Mouse (Mus musculus) liver, embryonic 15.5 days (tissue): ENCODE measurements around the gene Hspa1b. TPM values are rescaled to one million over a fixed set of nuclear protein-coding genes. Genes with fewer than 3 reads are reported as not detected.
"Not testable (repeated sequence)": the region's sequence is repeated elsewhere in the genome, so short reads cannot be mapped to it uniquely, and the experiment has no call there.

Source experiments
- ATAC-seq: fragments of 200-750 bp; cut with Nextera tagmentation; 2 replicates; pipeline ENCODE4 v1.8.0; 2017; ENCODE audit warnings: moderate number of reproducible peaks, mild to moderate bottlenecking, moderate library complexity; ENCODE audit not compliant: insufficient read depth
- H3K27ac ChIP-seq: fragments of 300-500 bp; sonication (generic); replicated peaks from 2 replicates; pipeline ENCODE4 v1.5.1; 2015; ENCODE audit warnings: mild to moderate bottlenecking, inconsistent platforms
- H3K27me3 ChIP-seq: fragments of 300-500 bp; sonication (generic); 2 replicates; pipeline ENCODE4 v1.6.1; 2015; ENCODE audit warnings: mild to moderate bottlenecking, inconsistent platforms
- H3K36me3 ChIP-seq: fragments of 300-500 bp; sonication (generic); replicated peaks from 2 replicates; pipeline ENCODE4 v1.6.1; 2015; ENCODE audit warnings: moderate library complexity, mild to moderate bottlenecking, inconsistent platforms
- H3K4me1 ChIP-seq: fragments of 300-500 bp; sonication (generic); replicated peaks from 2 replicates; pipeline ENCODE4 v1.6.1; 2015; ENCODE audit warnings: inconsistent platforms
- H3K4me2 ChIP-seq: fragments of 300-500 bp; sonication (generic); 2 replicates; pipeline ENCODE4 v1.6.1; 2015; ENCODE audit warnings: moderate library complexity, mild to moderate bottlenecking, inconsistent platforms
- H3K4me3 ChIP-seq: fragments of 300-500 bp; sonication (generic); replicated peaks from 2 replicates; pipeline ENCODE4 v1.5.1; 2015; ENCODE audit warnings: mild to moderate bottlenecking, inconsistent platforms
- H3K9ac ChIP-seq: fragments of 300-500 bp; sonication (generic); 2 replicates; pipeline ENCODE4 v1.6.1; 2015; ENCODE audit warnings: moderate library complexity, mild to moderate bottlenecking, inconsistent platforms
- H3K9me3 ChIP-seq: fragments of 300-500 bp; sonication (generic); replicated peaks from 2 replicates; pipeline ENCODE4 v1.6.1; 2016; ENCODE audit warnings: inconsistent platforms
- WGBS: fragments of 180-500 bp; shearing (Covaris S2); methylation state at CpG from one replicate; pipeline ENCODE4 v1.1.7; 2015; ENCODE audit warnings: mixed read lengths; ENCODE audit not compliant: insufficient replicate concordance; 5-methylcytosine and 5-hydroxymethylcytosine counted together
- polyA plus RNA-seq: library from polyadenylated mRNA; unstranded; fragments of >200 nt; fragmentation: Nextera tagmentation; extraction: Ambion mirVana; gene quantifications from 2 replicates; pipeline ENCODE4 v1.2.1, GENCODE M21; 2015

Hspa1b gene
- 0.06 and 0.14 TPM in 2 replicates for polyA plus RNA-seq

GRCm38 (mm10) chr17:34959130-34959778, at the start of gene Hspa1b:
Gene Hspa1b (minus strand): TSS chr17:34959238.
- not testable (repeated sequence) for H3K9me3 ChIP-seq, H3K36me3 ChIP-seq
- Histone ChIP-seq H3K9ac (peak within 1 kb of the TSS; percentile 67), H3K27ac (peak within 1 kb of the TSS; percentile 81), H3K4me3 (peak within 1 kb of the TSS; percentile 62), H3K4me1 (peaks cover 12% of the 10 kb centered on the region), H3K27me3 (peaks cover 78% of the 10 kb centered on the region), H3K4me2 (peak within 1 kb of the TSS; percentile 91)
- under 1% methylated on average over 32 of the region's 32 CpGs for WGBS
- ATAC-seq = peak; percentile 81

- Histone ChIP-seq H3K36me3 (peaks cover 85% of the 10 kb centered on the region), H3K9ac (no peak overlapping the region), H3K9me3 (no peaks in the 10 kb centered on the region), H3K27ac (no peak overlapping the region), H3K4me1 (peaks cover 25% of the 10 kb centered on the region), H3K4me3 (no peak overlapping the region), H3K27me3 (no peaks in the 10 kb centered on the region), H3K4me2 (no peak overlapping the region)
- WGBS = 81% methylated on average over 7 of the region's 7 CpGs
- no peak for ATAC-seq
Observed at GRCm38 (mm10) chr17:35007387-35007991, 48.5 kb upstream of the Hspa1b start.

- not testable (repeated sequence) for H3K27me3 ChIP-seq, H3K4me3 ChIP-seq, ATAC-seq, H3K9me3 ChIP-seq, H3K9ac ChIP-seq, H3K4me2 ChIP-seq, H3K27ac ChIP-seq
- Histone ChIP-seq H3K4me1 (peaks cover 36% of the 10 kb centered on the region), H3K36me3 (peaks cover 69% of the 10 kb centered on the region)
- WGBS = 88% methylated on average over 5 of the region's 5 CpGs
Observed at GRCm38 (mm10) chr17:35005902-35006301, 46.9 kb upstream of the Hspa1b start.

- Histone ChIP-seq H3K9me3 (no peaks in the 10 kb centered on the region), H3K4me2 (no peak overlapping the region), H3K27ac (no peak overlapping the region; the same call in 1 of the 2 replicates), H3K27me3 (no peaks in the 10 kb centered on the region), H3K4me3 (no peak overlapping the region), H3K9ac (no peak overlapping the region), H3K36me3 (peaks cover 61% of the 10 kb centered on the region), H3K4me1 (peaks cover 36% of the 10 kb centered on the region)
- 88% methylated on average over 10 of the region's 10 CpGs for WGBS
- ATAC-seq = no peak
Observed at GRCm38 (mm10) chr17:35005158-35005557, 46.1 kb upstream of the Hspa1b start.

- Histone ChIP-seq H3K4me2 (peak overlapping the region; percentile 95), H3K9ac (no peak overlapping the region; the same call in 1 of the 2 replicates), H3K4me1 (peaks cover 44% of the 10 kb centered on the region), H3K27ac (no peak overlapping the region), H3K36me3 (peaks cover 53% of the 10 kb centered on the region), H3K9me3 (no peaks in the 10 kb centered on the region), H3K4me3 (no peak overlapping the region), H3K27me3 (no peaks in the 10 kb centered on the region)
- WGBS = 88% methylated on average over 17 of the region's 17 CpGs
- ATAC-seq = no peak
Observed at GRCm38 (mm10) chr17:35004075-35004717, 45.2 kb upstream of the Hspa1b start.

- H3K36me3 ChIP-seq = peaks cover 53% of the 10 kb centered on the region
- H3K9me3 ChIP-seq = no peaks in the 10 kb centered on the region
- ATAC-seq = no peak
- 33% methylated on average over 9 of the region's 9 CpGs for WGBS
- H3K9ac ChIP-seq = peak overlapping the region; percentile 94
- no peaks in the 10 kb centered on the region for H3K27me3 ChIP-seq
- peak overlapping the region; percentile 77 for H3K4me3 ChIP-seq
- peak overlapping the region; percentile 97 for H3K27ac ChIP-seq
- H3K4me2 ChIP-seq = peak overlapping the region; percentile 95
- H3K4me1 ChIP-seq = peaks cover 54% of the 10 kb centered on the region
Observed at GRCm38 (mm10) chr17:35003022-35003838, 44.2 kb upstream of the Hspa1b start.

GRCm38 (mm10) chr17:35002153-35002865, 43.3 kb upstream of the Hspa1b start:
- Histone ChIP-seq H3K4me2 (peak overlapping the region; percentile 95), H3K4me3 (peak overlapping the region; percentile 77), H3K36me3 (peaks cover 53% of the 10 kb centered on the region), H3K4me1 (peaks cover 63% of the 10 kb centered on the region), H3K9ac (peak overlapping the region; percentile 94), H3K27ac (peak overlapping the region; percentile 97), H3K9me3 (no peaks in the 10 kb centered on the region), H3K27me3 (no peaks in the 10 kb centered on the region)
- peak; percentile 6; the same call in 1 of the 2 replicates for ATAC-seq
- WGBS = 4% methylated on average over 12 of the region's 12 CpGs

GRCm38 (mm10) chr17:35001452-35002152, 42.6 kb upstream of the Hspa1b start:
- H3K27me3 ChIP-seq = no peaks in the 10 kb centered on the region
- peaks cover 70% of the 10 kb centered on the region for H3K4me1 ChIP-seq
- H3K27ac ChIP-seq = peak overlapping the region; percentile 97
- peaks cover 53% of the 10 kb centered on the region for H3K36me3 ChIP-seq
- ATAC-seq = peak; percentile 7
- H3K9me3 ChIP-seq = no peaks in the 10 kb centered on the region
- peak overlapping the region; percentile 77 for H3K4me3 ChIP-seq
- H3K4me2 ChIP-seq = peak overlapping the region; percentile 95
- H3K9ac ChIP-seq = peak overlapping the region; percentile 94
- WGBS = under 1% methylated on average over 35 of the region's 35 CpGs

- peak; percentile 85 for ATAC-seq
- no peaks in the 10 kb centered on the region for H3K27me3 ChIP-seq
- H3K4me2 ChIP-seq = peak within 1 kb of the TSS; percentile 95
- H3K27ac ChIP-seq = peak within 1 kb of the TSS; percentile 97
- H3K36me3 ChIP-seq = peaks cover 51% of the 10 kb centered on the region
- H3K9ac ChIP-seq = peak within 1 kb of the TSS; percentile 94
- peak within 1 kb of the TSS; percentile 77 for H3K4me3 ChIP-seq
- no peaks in the 10 kb centered on the region for H3K9me3 ChIP-seq
- WGBS = under 1% methylated on average over 81 of the region's 83 CpGs
- H3K4me1 ChIP-seq = peaks cover 76% of the 10 kb centered on the region
Observed at GRCm38 (mm10) chr17:35000717-35001451, 41.8 kb upstream of the Hspa1b start, which contains the start of gene Vars. Gene Vars (plus strand): TSS chr17:35000987.
